Mouse (Mus musculus) c-Kit-positive CD71-positive TER-119-negative erythroid progenitor cells, embryonic 14.5 days (primary cell): ENCODE results near the gene Pgls.

Experiments used
- DNase-seq: peaks from one replicate; pipeline ENCODE4 v3.0.0-alpha.2; 2013; ENCODE audit warnings: low read depth

Pgls gene

GRCm38 (mm10) chr8:71598375-71598774, 6.4 kb downstream of the Pgls start:
- DNase-seq, result no peak

DNA sequence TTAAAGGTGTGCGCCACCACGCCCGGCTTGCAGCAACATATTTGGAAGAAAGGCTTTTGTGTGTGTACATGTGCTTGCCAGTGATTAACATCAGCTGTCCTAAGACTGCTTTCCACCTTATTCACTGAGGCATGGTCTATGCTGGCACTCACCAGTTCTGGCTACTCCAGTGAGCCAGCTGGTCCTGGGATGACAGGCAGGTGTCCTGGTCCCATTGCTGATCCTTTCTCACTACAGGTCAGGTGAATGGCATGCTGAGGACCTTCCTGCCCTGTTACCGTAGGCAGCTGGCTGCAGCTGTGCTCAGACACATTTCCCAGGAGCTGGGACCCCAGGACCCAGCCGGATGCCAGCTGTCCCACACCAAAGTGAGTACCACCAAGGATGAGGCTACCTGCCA, 6.9 kb downstream of the Pgls start:
- DNase-seq, result no peak

DNA sequence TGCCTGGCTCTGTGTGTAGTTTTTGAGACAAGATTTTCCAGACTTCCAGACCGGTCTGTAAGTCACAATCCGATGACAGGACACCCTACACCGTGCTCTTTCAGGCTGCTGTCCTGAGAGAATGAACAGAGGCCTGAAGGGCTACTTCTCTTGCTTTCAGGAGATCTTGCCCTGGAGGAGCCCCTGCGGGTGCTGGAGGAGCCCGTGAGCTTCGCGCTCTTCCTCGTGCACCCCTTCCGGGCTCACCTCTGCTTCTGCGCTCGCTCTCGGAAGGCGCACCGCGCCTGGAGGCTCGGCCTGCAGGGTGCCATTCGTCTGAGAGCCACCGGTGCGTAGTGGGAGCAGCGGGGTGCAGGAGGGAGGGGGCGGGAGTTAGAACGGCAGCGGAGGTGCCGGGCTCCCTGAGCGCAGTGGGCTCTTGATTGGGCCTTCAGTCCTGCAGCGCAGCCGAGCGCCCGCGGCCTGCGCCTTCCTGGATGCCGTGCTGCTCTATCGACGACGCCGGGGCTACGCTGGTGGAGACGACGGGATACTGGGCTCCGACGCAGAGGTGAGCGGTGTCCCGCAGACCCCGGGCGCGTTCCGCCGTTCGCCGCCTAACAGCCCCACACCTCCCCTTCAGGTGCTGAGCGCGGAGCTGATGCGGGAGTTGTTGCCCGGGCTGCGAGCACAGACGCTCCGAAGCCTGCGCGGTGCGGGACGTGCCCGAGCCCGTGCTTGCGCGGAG, 10.1 kb downstream of the Pgls start:
- DNase-seq, result no peak

DNA sequence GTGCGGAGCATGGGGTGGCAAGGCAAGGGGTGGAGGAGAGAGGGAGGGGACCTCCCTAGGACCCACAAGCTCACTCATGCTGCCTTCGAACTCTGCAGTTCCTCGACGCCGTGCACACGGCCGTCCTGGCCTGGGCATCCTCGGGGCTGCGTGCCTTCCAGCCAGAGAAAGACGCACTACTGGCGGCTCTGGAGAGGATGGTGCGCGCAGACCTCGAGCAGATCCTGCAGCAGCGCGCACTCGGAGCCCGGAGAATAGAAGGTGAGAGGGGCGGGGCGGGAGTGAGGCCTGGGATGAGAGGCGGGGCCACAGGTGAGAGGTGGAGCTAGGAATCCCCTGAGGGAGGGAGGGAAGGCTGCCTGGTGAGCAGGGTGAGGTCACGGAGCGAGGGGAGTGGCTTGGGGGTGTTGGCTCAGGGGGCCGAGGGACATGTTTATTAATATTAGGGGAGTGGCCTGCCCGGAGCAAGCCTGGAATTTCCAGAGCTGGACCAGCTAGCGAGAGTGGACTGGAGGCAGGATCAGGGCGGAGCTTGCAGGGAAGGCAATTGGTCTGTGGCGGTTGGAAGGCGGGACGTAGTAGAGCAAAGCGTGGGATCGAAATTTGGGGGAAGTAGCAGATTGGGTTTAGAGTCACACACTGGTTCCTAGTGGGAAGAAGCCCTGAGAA, 10.8 kb downstream of the Pgls start:
- no peak for DNase-seq

GRCm38 (mm10) chr8:71604021-71604420, 12.0 kb downstream of the Pgls start:
- DNase-seq, result no peak

DNA sequence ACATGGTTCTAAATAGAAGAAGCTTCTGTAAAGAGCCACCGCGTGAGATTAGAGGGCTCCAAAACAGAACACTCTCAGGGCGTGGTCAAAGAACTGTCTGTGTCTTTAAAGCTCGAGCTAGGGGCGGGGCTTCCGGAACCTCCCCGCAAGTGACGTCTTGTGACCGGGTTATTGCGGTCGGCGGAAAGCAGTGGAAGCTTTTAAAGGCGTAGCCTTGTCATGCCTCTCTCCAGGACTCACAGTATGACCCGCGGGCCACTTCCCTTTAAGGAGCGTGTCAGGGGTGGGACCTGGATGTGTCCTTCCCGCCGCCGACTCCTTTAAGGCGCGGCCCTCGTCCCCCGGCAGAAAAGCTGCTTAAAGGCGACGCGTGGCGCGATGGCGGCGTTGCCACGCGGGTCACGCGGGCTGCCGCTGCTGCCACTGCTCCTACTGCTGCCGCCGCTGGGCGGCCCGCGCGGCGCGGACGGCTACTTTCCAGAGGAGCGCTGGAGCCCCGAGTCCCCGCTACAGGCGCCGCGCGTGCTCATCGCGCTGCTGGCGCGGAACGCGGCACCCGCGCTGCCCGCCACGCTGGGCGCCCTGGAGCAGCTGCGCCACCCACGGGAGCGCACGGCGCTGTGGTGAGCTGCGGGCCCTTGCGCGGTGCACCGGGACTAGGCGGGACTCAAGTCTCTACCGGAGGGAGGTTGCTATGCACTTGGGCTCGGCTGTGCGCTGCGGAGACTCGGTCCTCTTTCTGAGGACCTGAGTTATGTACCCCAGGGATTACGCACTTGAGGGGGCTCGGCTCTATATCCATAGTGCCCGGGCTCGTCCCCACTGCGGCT, 19.1 kb downstream of the Pgls start, which contains the start of gene Colgalt1:
TSS of gene Colgalt1 (plus strand) at position 177 of the 830 bp plus-strand sequence.
- DNase-seq, result peak; percentile 98

DNA sequence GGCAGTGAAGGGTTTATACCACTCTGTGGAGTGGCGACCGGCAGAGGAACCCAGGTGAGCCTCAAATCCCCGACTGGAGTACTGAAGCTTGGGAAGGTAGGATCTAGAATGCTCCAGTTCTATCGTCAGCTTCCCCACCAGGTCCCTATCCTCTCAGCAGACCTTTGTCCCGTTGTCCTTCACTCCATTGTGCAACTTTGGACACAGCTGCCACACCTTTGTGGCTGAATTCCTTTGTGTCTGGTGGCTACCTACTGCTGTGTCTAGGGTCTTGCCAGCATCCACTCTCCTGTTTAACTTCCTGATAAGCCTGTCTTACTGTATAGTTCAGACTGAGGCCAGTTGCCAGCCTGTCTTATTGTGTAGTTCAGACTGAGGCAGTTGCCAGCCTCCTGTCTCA, 20.2 kb downstream of the Pgls start:
- no peak for DNase-seq

DNA sequence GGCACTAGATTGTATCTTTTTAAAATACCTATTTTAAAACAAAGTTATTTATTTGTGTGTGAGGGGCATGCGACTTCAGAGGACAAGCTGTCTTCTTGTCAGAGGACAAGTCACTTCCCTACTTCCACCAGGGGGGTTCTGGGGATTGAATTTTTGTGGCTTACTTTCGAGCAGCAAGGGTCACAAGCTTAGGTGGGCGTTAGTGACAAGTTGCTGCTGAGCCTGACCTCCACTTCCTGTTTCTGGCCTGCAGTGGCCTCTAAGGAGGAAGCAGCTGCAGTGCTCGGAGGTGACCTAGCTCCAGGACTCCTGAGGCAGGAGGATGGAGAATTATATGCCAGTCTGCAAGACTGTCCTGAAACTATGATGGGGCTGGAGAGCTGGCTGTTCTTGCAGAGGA, 21.4 kb downstream of the Pgls start:
- no peak for DNase-seq

GRCm38 (mm10) chr8:71619786-71620185, 27.8 kb downstream of the Pgls start:
- DNase-seq, result no peak

- no peak for DNase-seq
These were observed 33.1 kb downstream of the Pgls start for GRCm38 (mm10) chr8:71625088-71625487.

DNA sequence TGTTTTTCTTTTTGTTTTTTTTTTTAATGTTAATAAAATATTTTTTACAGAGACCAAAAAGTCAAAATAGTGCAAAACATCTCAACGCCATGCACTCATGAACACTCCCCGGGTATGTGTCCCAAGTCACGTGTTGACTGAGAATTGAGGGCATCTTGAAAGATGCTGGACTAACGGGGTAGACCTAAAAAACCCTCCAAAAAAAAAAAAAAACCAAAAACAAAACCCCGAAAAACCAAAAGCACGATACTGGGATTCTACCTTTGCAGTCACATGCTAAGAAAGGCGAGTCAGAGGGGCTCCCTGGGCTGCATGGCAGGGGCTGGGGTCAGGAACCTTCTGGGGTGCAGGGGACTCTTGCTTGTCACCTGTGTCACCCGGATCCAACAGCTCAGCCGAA, 34.8 kb downstream of the Pgls start:
- DNase-seq, result no peak

GRCm38 (mm10) chr8:71627265-71628099, 35.5 kb downstream of the Pgls start:
- DNase-seq, result no peak

- no peak for DNase-seq
These were observed 36.6 kb downstream of the Pgls start for GRCm38 (mm10) chr8:71628396-71629095.

DNA sequence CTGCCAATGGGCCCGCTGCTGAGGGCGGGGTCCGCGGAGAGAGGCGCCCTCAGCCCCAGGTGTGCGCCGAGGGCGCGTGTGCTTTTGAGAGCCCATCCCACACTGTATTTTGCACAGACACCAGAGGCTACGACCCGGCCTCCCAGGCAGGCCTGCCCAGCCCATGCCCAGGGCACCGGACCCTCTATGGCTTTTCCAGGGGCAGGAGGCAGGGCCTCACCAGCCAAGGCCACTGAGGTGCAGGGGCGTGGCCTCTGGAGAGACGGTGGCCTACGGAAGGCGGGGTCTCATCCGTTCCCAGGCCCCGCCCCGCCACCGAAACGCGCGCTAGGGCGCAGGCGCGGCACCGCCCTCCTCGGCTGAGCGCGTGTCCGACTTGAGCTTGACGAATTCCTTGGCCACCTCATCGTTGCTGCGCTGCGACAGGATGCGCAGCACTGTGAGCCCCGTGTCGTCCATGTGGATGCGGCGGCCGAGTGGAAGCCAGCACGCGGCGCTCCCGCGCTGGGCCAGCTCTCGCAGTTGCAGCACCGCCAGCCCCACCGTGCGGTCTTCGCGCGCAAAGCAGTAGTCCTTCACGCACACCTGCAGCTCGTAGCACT, 37.2 kb downstream of the Pgls start:
- DNase-seq, result peak; percentile 79

DNA sequence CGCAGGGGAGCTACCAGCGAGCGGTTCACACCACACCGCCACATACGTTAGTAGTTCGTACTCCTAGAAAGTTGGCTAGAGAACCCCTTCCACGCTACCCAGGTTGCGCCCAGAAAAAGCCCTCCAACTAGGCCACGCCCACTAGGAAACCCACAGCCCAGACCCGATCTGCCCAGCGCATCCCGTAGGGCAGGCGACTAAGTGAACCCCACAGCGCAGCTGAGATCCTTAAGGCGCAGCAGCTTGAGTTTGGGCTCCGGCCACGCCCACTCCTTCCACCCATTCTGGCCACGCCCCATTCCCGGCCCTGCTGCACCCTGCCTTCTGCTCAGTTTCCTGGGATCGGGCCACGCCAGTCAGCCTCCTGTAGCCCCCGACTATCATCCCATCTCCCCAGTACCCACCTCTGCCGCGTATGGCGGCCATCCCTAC, 37.8 kb downstream of the Pgls start:
- no peak for DNase-seq

- DNase-seq, result no peak
These were observed 38.8 kb downstream of the Pgls start for GRCm38 (mm10) chr8:71630761-71631160.

DNA sequence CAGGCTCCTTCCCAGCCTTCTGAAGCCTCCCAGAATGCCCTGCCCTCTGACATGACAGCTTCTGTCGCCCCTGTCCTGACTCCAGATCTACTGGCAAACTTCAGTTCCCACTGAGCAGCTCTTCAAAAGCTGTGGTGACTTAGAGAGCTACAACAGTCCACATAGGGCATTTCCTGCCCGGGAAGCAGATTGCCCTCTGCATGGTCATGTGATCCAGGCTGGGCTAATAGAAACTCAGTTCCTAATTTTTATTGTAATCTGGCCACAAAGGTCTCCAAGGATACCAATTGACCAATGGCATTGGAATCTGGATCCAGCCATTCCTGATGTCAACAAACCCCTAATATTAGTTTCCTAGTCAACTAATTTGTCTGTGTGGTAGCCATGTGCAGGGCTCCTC, 39.9 kb downstream of the Pgls start:
- no peak for DNase-seq

GRCm38 (mm10) chr8:71633164-71633563, 41.2 kb downstream of the Pgls start:
- DNase-seq, result no peak

GRCm38 (mm10) chr8:71633981-71634667, 42.1 kb downstream of the Pgls start:
- peak; percentile 78 for DNase-seq
